Mouse (Mus musculus): ENCODE results near the gene Itpk1.

The Itpk1 gene

GRCm38 (mm10) chr12:102691180-102691579, 13.6 kb downstream of the Itpk1 start:
- DNase-seq (ENCODE audit: low spot score in 2 of 2), result no peak

GRCm38 (mm10) chr12:102689773-102690563, 14.8 kb downstream of the Itpk1 start:
- DNase-seq (ENCODE audit: low spot score in 2 of 2), result no peak

GRCm38 (mm10) chr12:102686321-102686720, 18.4 kb downstream of the Itpk1 start:
- DNase-seq (ENCODE audit: low spot score in 2 of 2), result no peak

GRCm38 (mm10) chr12:102685523-102685931, 19.2 kb downstream of the Itpk1 start:
- no peak for DNase-seq (ENCODE audit: low spot score in 2 of 2)

- no peak for DNase-seq (ENCODE audit: low spot score in 2 of 2)
Observed at GRCm38 (mm10) chr12:102684720-102685386, 19.9 kb downstream of the Itpk1 start.

- no peak for DNase-seq (ENCODE audit: low spot score in 2 of 2)
Observed at GRCm38 (mm10) chr12:102683979-102684378, 20.8 kb downstream of the Itpk1 start.

- DNase-seq (ENCODE audit: low spot score in 2 of 2), result no peak
Observed at GRCm38 (mm10) chr12:102683438-102683837, 21.3 kb downstream of the Itpk1 start.

GRCm38 (mm10) chr12:102682722-102683299, 21.9 kb downstream of the Itpk1 start:
- no peak for DNase-seq (ENCODE audit: low spot score in 2 of 2)

GRCm38 (mm10) chr12:102682085-102682484, 22.6 kb downstream of the Itpk1 start:
- no peak for DNase-seq (ENCODE audit: low spot score in 2 of 2)

GRCm38 (mm10) chr12:102681590-102681989, 23.1 kb downstream of the Itpk1 start:
- DNase-seq (ENCODE audit: low spot score in 2 of 2), result no peak

- no peak for DNase-seq (ENCODE audit: low spot score in 2 of 2)
Observed at GRCm38 (mm10) chr12:102678820-102679219, 25.9 kb downstream of the Itpk1 start.

GRCm38 (mm10) chr12:102677089-102677488, 27.6 kb downstream of the Itpk1 start:
- DNase-seq (ENCODE audit: low spot score in 2 of 2), result no peak

GRCm38 (mm10) chr12:102674556-102674955, 30.2 kb downstream of the Itpk1 start:
- no peak for DNase-seq (ENCODE audit: low spot score in 2 of 2)

GRCm38 (mm10) chr12:102674123-102674522, 30.6 kb downstream of the Itpk1 start:
- DNase-seq (ENCODE audit: low spot score in 2 of 2), result no peak

- DNase-seq (ENCODE audit: low spot score in 2 of 2), result no peak
Observed at GRCm38 (mm10) chr12:102672857-102673839, 31.6 kb downstream of the Itpk1 start.

GRCm38 (mm10) chr12:102672176-102672575, 32.6 kb downstream of the Itpk1 start:
- DNase-seq (ENCODE audit: low spot score in 2 of 2), result no peak

GRCm38 (mm10) chr12:102670848-102671247, 33.9 kb downstream of the Itpk1 start:
- DNase-seq (ENCODE audit: low spot score in 2 of 2), result no peak

GRCm38 (mm10) chr12:102665465-102666202, 39.1 kb downstream of the Itpk1 start:
- DNase-seq (ENCODE audit: low spot score in 2 of 2), result no peak

- DNase-seq (ENCODE audit: low spot score in 2 of 2), result no peak
Observed at GRCm38 (mm10) chr12:102664052-102664448, 40.7 kb downstream of the Itpk1 start.

- no peak for DNase-seq (ENCODE audit: low spot score in 2 of 2)
Observed at GRCm38 (mm10) chr12:102663349-102664051, 41.2 kb downstream of the Itpk1 start.
